Mouse (Mus musculus) CH12.LX (cell line): Measurements from ENCODE around the gene Aebp1.

Experiments used
- CTCF ChIP-seq, 2 experiments: IDR thresholded peaks in 1 of 2; conservative IDR thresholded peaks in 1 of 2; 2 replicates each; pipeline ENCODE4 v1.5.1; 2011 to 2012; ENCODE audit warnings: low read depth in 2 of 2, low read length in 2 of 2, improper control_type of control experiment in 1 of 2, inconsistent platforms in 1 of 2, mild to moderate bottlenecking in 1 of 2, moderate library complexity in 1 of 2
- ZKSCAN1 ChIP-seq: IDR thresholded peaks from 2 replicates; pipeline ENCODE4 v1.6.1; 2012; ENCODE audit warnings: low read depth, inconsistent platforms, low read length, improper control_type of control experiment, borderline replicate concordance

DNA sequence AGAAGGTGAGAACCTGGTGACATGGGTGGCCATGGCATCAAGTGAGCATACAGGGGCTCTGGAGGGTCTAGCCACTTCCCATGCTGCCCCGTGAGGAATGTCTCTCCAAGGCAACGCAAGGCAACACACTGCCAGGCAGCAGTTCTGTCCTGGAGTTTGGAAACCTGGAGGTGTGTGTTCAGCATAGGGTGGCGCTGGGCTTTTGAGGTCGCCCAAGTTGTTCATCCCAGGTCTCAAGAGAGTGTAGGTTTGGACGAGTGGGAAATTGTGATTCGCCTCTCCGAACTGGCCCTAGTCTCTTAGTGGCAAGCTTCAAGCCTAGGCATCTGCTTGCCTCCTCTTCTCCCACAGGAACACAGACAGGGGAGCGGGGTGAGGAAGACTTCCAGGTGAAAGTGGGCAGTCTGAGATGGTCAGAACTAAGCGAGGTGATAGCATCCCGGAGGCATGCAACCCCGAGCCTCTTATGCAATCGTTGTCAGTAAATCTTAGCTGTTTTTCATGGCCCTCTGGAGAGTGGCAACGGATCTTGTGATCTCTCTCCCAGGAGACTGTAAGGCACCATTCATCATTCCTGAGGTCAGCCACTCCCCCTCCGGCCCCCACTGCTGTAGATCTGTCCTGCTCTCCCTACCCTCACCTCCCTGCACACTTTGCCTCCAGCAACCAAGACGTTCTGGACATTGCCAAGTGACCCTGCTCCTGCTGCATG lies 803 bp downstream of the Aebp1 start:
- TF ChIP-seq CTCF (conservative IDR thresholded peaks at IDR 0.05 in 1 of 2, IDR thresholded peaks at IDR 0.05 in 1 of 2; ENCODE audit: low read depth in 2 of 2, low read length in 2 of 2) (no peak), ZKSCAN1 (no peak)
